Mouse (Mus musculus) liver, embryonic 14.5 days (tissue): Measurements from ENCODE around the gene Ccdc83. TPM values are rescaled to one million over a fixed set of nuclear protein-coding genes. Genes with fewer than 3 reads are reported as not detected.

ENCODE experiments used
- ATAC-seq: fragments of 200-750 bp; cut with Nextera tagmentation; 2 replicates; pipeline ENCODE4 v1.8.0; 2017; ENCODE audit warnings: moderate number of reproducible peaks, mild to moderate bottlenecking, moderate library complexity; ENCODE audit not compliant: insufficient read depth
- DNase-seq, 3 experiments: peaks; one replicate each; pipeline ENCODE4 v3.0.0-alpha.2; 2012 to 2013; ENCODE audit warnings: low read depth in 3 of 3, low spot score in 3 of 3
- H3K27ac ChIP-seq: fragments of 300-500 bp; sonication (generic); 2 replicates; pipeline ENCODE4 v1.5.1; 2014; ENCODE audit warnings: moderate library complexity, mild to moderate bottlenecking, control low read depth, inconsistent platforms
- H3K27me3 ChIP-seq: fragments of 300-500 bp; sonication (generic); 2 replicates; pipeline ENCODE4 v1.6.1; 2014; ENCODE audit warnings: mild to moderate bottlenecking, low read length, moderate library complexity; ENCODE audit not compliant: control insufficient read depth, insufficient read depth
- H3K36me3 ChIP-seq: fragments of 300-500 bp; sonication (generic); replicated peaks from 2 replicates; pipeline ENCODE4 v1.6.1; 2014; ENCODE audit warnings: low read depth; ENCODE audit not compliant: control insufficient read depth, insufficient read depth
- H3K4me1 ChIP-seq, 2 experiments: fragments of 200-500 bp in 1 of 2; fragments of 300-500 bp in 1 of 2; sonication (generic) in 1 of 2; replicated peaks; 2 replicates each; pipeline ENCODE4 v1.6.1; 2012 to 2014; ENCODE audit warnings: antibody characterized with exemption in 1 of 2, inconsistent platforms in 1 of 2, low read length in 1 of 2; ENCODE audit not compliant: control insufficient read depth in 2 of 2, insufficient read depth in 2 of 2
- H3K4me2 ChIP-seq: fragments of 300-500 bp; sonication (generic); 2 replicates; pipeline ENCODE4 v1.6.1; 2014; ENCODE audit warnings: low read depth, mild to moderate bottlenecking, control low read depth, moderate library complexity
- H3K4me3 ChIP-seq, 2 experiments: fragments of 200-500 bp in 1 of 2; fragments of 300-500 bp in 1 of 2; sonication (generic) in 1 of 2; 2 replicates each; pipeline ENCODE4 v1.5.1; 2012 to 2014; ENCODE audit warnings: low read depth in 2 of 2, low read length in 2 of 2, mild to moderate bottlenecking in 2 of 2, control low read depth in 1 of 2, inconsistent platforms in 1 of 2, moderate library complexity in 1 of 2; ENCODE audit not compliant: insufficient read depth in 1 of 2
- H3K9ac ChIP-seq: fragments of 300-500 bp; sonication (generic); replicated peaks from 2 replicates; pipeline ENCODE4 v1.6.1; 2014; ENCODE audit warnings: mild to moderate bottlenecking, control low read depth, moderate library complexity
- H3K9me3 ChIP-seq: fragments of 300-500 bp; sonication (generic); 2 replicates; pipeline ENCODE4 v1.6.1; 2016; ENCODE audit warnings: low read length, mixed read lengths; ENCODE audit not compliant: control insufficient read depth
- CTCF ChIP-seq: IDR thresholded peaks from 2 replicates; pipeline ENCODE4 v1.5.1; 2016; ENCODE audit warnings: antibody characterized with exemption, low read depth, control low read depth
- EP300 ChIP-seq: IDR thresholded peaks from 2 replicates; pipeline ENCODE4 v1.6.1; 2016; ENCODE audit warnings: antibody characterized with exemption, low read depth
- WGBS: fragments of 180-500 bp; shearing (Covaris S2); extraction: QIAGEN DNeasy Blood & Tissue Kit; methylation state at CpG from one replicate; pipeline ENCODE4 v1.1.7; 2014; ENCODE audit not compliant: insufficient replicate concordance; 5-methylcytosine and 5-hydroxymethylcytosine counted together
- polyA plus RNA-seq, 2 experiments: library from polyadenylated mRNA; depleted of rRNA in 1 of 2; stranded (reverse) in 1 of 2; unstranded in 1 of 2; fragments of >200 nt; fragmentation: Nextera tagmentation in 1 of 2; extraction: Ambion mirVana in 1 of 2; gene quantifications; 2 replicates each; pipeline versions ENCODE4 v1.2.1 to v1.2.3; 2012 to 2014

Gene Ccdc83
- polyA plus RNA-seq (2012; rRNA removed) (not detected in 2 replicates), polyA plus RNA-seq (2014; fragmentation: Nextera tagmentation; extraction: Ambion mirVana) (not detected in 2 replicates)

DNA sequence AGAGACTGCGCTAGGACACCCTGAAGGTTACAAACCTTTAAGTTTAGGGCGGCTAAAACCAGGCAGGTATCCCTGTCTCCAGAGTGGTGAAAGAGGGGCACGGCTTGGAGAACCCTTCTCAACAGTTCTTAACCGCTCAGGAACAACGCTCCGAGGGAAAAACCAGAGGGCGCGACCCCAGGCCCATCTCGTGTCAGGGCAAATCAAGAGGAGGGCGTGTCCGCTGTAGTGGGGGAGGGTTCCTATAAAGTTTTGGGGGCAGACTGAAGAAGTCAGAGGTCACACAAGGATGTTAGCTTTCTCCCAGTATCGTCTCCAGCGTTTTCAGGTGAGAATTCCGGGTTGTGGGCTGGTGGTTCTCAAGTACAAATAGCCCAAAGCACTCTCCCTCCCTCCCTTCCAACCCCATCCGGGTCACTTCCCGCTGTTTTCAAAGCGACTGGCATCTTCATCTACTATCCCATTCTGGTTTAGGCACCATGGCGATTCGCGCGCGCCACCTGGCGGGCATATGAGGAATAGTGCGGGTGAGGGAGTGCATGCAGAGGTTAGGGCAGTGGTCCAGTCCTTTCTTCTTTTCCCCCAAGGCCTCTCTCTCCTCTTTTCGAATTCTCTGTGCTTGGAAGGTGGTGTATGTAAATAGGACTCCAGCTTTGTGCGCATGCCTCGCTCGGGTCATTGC lies at the start of gene Ccdc83:
TSS of gene Ccdc83 (minus strand) at position 489 of the 682 bp plus-strand sequence.
- 8% methylated on average over 28 of the region's 28 CpGs for whole genome bisulfite sequencing
- ATAC-seq, result peak; percentile 64; the same call in 1 of the 2 replicates
- peak; percentile 41 to 45 (median 45) for DNase-seq
- TF ChIP-seq CTCF (peak; percentile 99), EP300 (no peak)
- no peaks in the 10 kb centered on the region for H3K27me3 ChIP-seq
- H3K4me2 ChIP-seq, result peak within 1 kb of the TSS; percentile 53
- no peaks in the 10 kb centered on the region for H3K9me3 ChIP-seq
- peaks cover 2 to 3% of the 10 kb centered on the region in 2 experiments; a peak in 1 of 4 replicates for H3K4me1 ChIP-seq
- no peak within 1 kb of the TSS; the same call in 1 of the 2 replicates for H3K9ac ChIP-seq
- H3K4me3 ChIP-seq, result peak within 1 kb of the TSS; percentile 6 to 31; a peak in 2 of 4 replicates
- H3K36me3 ChIP-seq, result no peaks in the 10 kb centered on the region
- H3K27ac ChIP-seq, result no peak within 1 kb of the TSS

DNA sequence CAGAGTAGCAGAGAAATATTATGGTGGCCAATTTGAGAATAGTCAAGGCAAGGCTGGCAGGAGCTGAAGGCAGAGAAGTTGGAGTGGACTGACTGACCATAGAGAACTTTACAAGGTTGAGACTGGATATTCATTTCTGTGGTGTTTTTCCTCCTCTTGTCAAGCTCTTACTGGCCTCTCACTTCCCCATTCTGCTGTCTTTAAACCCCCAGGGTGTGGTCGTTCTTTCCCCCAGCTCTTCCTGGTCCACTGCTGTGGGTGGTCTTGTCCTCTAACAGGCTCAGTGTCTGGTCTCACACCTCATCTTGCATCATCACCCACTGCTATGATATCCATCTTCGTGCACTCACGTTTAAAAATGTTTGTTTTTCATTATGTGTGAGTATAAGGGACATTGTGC lies 47.8 kb upstream of the Ccdc83 start:
- H3K4me1 ChIP-seq, result no peaks in the 10 kb centered on the region
- no peaks in the 10 kb centered on the region for H3K9me3 ChIP-seq
- TF ChIP-seq EP300 (no peak), CTCF (no peak)
- DNase-seq (no peak), ATAC-seq (no peak)
- H3K27ac ChIP-seq, result no peak overlapping the region
- H3K27me3 ChIP-seq, result no peaks in the 10 kb centered on the region
- H3K4me2 ChIP-seq, result no peak overlapping the region
- no peak overlapping the region for H3K9ac ChIP-seq
- H3K4me3 ChIP-seq, result no peak overlapping the region
- 10% methylated on average over 3 of the region's 3 CpGs for WGBS
- H3K36me3 ChIP-seq, result no peaks in the 10 kb centered on the region

DNA sequence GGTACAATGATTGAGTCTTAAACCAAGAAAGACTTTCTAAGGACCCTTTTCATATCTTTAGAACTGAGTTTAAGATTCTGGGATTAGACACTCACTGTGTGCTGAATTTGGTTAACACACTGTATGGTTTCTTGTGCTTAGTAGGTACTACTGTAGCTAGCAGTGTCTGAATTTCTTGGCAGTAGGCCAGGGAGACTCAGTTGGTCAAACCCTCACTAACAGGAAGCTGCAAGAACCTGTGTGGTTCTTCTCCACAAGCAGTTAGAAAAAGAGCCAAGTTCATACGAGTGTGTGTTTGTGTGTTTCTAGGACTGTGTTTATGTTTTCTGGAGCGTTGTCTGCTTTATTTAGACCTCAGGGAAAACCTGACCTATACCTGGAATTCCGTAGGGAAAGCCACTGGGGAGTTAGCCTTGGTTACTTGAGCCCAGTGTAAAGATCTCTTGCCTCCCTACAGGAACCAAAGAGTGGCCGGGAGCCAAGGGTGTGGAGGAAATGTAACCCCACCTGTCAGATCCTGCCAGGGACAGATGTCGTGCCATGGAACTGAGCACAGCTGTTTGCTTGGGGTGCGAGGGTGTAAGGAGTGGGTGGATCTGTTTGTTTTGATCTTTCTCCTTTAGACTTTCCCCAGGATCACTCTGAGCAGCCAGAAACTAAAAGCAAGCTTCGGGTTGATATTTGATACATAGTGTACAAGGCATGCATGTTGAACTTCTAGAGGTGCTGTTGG lies 46.7 kb upstream of the Ccdc83 start:
- no peak overlapping the region for H3K4me2 ChIP-seq
- TF ChIP-seq CTCF, result no peak
- TF ChIP-seq EP300, result no peak
- H3K27ac ChIP-seq, result no peak overlapping the region
- 32% methylated on average over 7 of the region's 7 CpGs for WGBS
- no peak overlapping the region for H3K9ac ChIP-seq
- ATAC-seq (no peak), DNase-seq (no peak)
- no peaks in the 10 kb centered on the region for H3K27me3 ChIP-seq
- H3K9me3 ChIP-seq, result no peaks in the 10 kb centered on the region
- H3K36me3 ChIP-seq, result no peaks in the 10 kb centered on the region
- no peaks in the 10 kb centered on the region for H3K4me1 ChIP-seq
- H3K4me3 ChIP-seq, result no peak overlapping the region

DNA sequence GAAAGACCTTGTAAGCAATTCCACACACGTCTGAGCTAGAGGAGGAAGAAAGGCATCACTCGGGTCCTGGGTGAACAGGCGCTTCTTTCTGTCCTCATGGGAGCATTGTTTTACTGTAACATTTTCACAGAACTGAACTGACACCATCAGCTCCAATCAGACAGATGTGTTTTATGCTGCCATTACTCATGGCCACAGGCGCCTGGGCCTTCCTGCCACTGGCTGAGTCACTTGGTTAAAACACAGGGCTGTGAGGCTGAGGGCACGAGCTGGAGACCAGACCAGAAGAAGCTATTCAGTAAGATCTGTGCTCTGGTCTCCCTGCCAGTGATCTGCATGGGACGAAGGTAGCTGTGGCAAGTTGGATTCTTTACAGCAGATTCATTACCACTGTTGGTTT lies 42.4 kb upstream of the Ccdc83 start:
- 51% methylated on average over 6 of the region's 6 CpGs for WGBS
- ATAC-seq (no peak), DNase-seq (no peak)
- H3K4me2 ChIP-seq, result no peak overlapping the region
- no peaks in the 10 kb centered on the region for H3K9me3 ChIP-seq
- TF ChIP-seq CTCF (no peak), EP300 (no peak)
- no peaks in the 10 kb centered on the region for H3K4me1 ChIP-seq
- H3K27ac ChIP-seq, result no peak overlapping the region
- H3K4me3 ChIP-seq, result no peak overlapping the region
- H3K9ac ChIP-seq, result no peak overlapping the region
- H3K27me3 ChIP-seq, result peaks cover 6% of the 10 kb centered on the region
- H3K36me3 ChIP-seq, result no peaks in the 10 kb centered on the region

DNA sequence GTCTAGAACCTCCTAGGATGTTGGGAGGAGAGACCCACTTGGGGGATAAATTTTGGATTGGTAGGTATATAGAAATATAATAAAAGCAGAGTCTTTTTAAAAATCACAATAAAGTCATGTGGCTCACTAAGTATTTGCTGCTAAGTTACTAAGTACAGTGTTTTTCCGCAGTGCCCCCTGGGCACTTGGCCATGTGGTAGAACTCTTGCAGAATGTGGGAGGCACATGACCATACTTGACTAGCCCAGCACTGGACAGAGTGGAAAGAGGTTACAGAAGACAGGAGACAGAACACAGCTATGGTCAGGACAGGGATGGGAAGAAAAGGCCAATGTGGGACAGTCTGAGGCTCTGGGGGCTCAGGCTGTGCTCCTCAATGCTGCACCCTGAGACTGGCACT lies 41.4 kb upstream of the Ccdc83 start:
- Histone ChIP-seq H3K4me3 (no peak overlapping the region), H3K4me1 (no peaks in the 10 kb centered on the region), H3K9ac (no peak overlapping the region), H3K4me2 (no peak overlapping the region), H3K36me3 (no peaks in the 10 kb centered on the region), H3K27me3 (peaks cover 16% of the 10 kb centered on the region), H3K27ac (no peak overlapping the region), H3K9me3 (no peaks in the 10 kb centered on the region)
- WGBS, result 70% methylated on average over 1 of the region's 1 CpGs
- DNase-seq (no peak), ATAC-seq (no peak)
- no peak for TF ChIP-seq EP300
- no peak for TF ChIP-seq CTCF
